Mouse (Mus musculus) kidney, embryonic 14.5 days (tissue): Measurements from ENCODE around the gene Tspan10. TPM values are rescaled to one million over a fixed set of nuclear protein-coding genes. Genes with fewer than 3 reads are reported as not detected.
A peak's percentile ranks its signal among the peaks of the same experiment; 100 is the strongest.

Experiments
- ATAC-seq: fragments of 200-750 bp; cut with Nextera tagmentation; 2 replicates; pipeline ENCODE4 v1.8.0; 2017; ENCODE audit warnings: moderate number of reproducible peaks, mild to moderate bottlenecking, moderate TSS enrichment, moderate library complexity; ENCODE audit not compliant: low FRiP score, low TSS enrichment
- H3K27ac ChIP-seq: fragments of 300-500 bp; sonication (generic); 2 replicates; pipeline ENCODE4 v1.5.1; 2014; ENCODE audit warnings: low read depth, mild to moderate bottlenecking, low read length, moderate library complexity, mixed read lengths
- H3K27me3 ChIP-seq: fragments of 300-500 bp; sonication (generic); 2 replicates; pipeline ENCODE4 v1.6.1; 2014; ENCODE audit warnings: mild to moderate bottlenecking, low read length; ENCODE audit not compliant: control insufficient read depth, insufficient read depth
- H3K36me3 ChIP-seq: fragments of 300-500 bp; sonication (generic); 2 replicates; pipeline ENCODE4 v1.6.1; 2014; ENCODE audit warnings: low read length, mixed read lengths; ENCODE audit not compliant: control insufficient read depth, insufficient read depth
- H3K4me1 ChIP-seq: fragments of 300-500 bp; sonication (generic); 2 replicates; pipeline ENCODE4 v1.6.1; 2014; ENCODE audit warnings: low read length, mixed read lengths; ENCODE audit not compliant: control insufficient read depth, insufficient read depth
- H3K4me2 ChIP-seq: fragments of 300-500 bp; sonication (generic); replicated peaks from 2 replicates; pipeline ENCODE4 v1.6.1; 2014; ENCODE audit warnings: low read depth, mild to moderate bottlenecking, low read length
- H3K4me3 ChIP-seq: fragments of 300-500 bp; sonication (generic); 2 replicates; pipeline ENCODE4 v1.5.1; 2014; ENCODE audit warnings: mild to moderate bottlenecking, low read length
- H3K9ac ChIP-seq: fragments of 300-500 bp; sonication (generic); 2 replicates; pipeline ENCODE4 v1.6.1; 2014; ENCODE audit warnings: low read depth, mild to moderate bottlenecking, low read length, moderate library complexity
- H3K9me3 ChIP-seq: fragments of 300-500 bp; sonication (generic); 2 replicates; pipeline ENCODE4 v1.6.1; 2016; ENCODE audit warnings: low read length; ENCODE audit not compliant: control insufficient read depth
- WGBS: fragments of 180-500 bp; shearing (Covaris S2); extraction: QIAGEN DNeasy Blood & Tissue Kit; methylation state at CpG from one replicate; pipeline ENCODE4 v1.1.7; 2014; 5-methylcytosine and 5-hydroxymethylcytosine counted together
- polyA plus RNA-seq: library from polyadenylated mRNA; unstranded; fragments of >200 nt; fragmentation: Nextera tagmentation; extraction: Ambion mirVana; gene quantifications from 2 replicates; pipeline ENCODE4 v1.2.1, GENCODE M21; 2014

The Tspan10 gene
- polyA plus RNA-seq, 1 experiment from 2014 or later, result not detected

DNA sequence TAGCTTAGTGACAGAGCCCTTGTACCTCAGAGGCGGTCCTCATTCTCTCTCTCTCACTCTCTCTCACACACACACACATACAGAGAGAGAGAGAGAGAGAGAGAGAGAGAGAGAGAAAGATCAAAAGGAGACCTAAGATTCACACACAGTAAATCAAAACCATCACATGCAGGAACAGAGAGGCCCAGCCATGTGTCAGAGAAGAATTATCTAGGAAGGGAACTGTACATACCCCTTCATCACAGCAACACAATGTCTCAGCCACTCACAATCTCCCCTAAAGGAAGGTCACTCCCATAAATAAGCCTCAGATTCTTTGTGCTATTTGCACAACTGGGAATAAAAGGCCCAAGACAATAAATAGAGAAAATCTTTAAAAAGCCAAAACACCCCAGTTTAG lies 23.9 kb upstream of the Tspan10 start:
- Histone ChIP-seq H3K4me2 (no peak overlapping the region), H3K27ac (no peak overlapping the region), H3K9ac (no peak overlapping the region), H3K9me3 (no peaks in the 10 kb centered on the region), H3K36me3 (peaks cover 73% of the 10 kb centered on the region), H3K4me1 (peaks cover 17% of the 10 kb centered on the region; the same call in 1 of the 2 replicates), H3K27me3 (no peaks in the 10 kb centered on the region), H3K4me3 (no peak overlapping the region)
- WGBS, result 89% methylated on average over 1 of the region's 1 CpGs
- no peak for ATAC-seq

DNA sequence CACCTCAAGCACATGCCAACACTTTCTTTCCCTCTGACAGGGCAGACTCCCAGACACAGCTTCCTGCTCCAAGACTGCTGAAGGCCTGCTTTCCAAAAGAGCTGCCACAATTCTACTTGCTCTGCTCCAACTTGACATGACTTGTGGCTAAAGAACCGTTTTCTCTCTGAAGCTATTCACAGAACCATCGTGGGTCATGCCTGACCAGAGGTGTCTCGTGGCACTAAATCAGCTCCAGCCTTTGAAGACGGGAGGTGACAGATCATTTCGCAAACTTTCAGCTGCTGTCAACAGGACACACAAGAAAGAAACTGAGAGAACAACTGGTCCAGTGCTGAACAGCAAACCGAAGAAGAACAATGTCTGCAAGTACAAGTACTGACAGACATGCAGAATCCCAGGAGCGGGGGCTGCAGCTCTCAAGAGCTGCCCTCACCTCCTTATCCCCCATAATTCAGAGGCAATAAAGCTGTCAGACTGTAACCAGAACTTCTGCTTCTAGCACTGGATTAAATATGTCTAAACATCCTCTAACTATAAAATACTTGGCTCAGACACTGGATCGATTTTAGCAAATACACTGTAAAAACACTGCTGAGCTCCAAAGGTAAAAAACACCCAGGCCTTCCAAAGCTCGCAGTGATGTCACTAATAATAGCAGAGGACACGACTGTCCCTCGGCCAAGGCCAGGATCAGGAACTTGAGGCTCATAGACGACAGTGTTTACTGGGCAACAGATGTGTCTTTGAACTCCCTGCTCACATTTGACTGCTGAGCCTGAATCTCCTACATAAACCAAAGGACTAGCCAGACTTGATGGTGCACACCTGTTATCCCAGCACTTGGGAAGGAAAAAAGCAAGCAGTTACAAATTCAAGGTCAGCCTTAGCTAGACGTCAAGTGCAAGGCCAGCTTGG lies 19.5 kb upstream of the Tspan10 start:
- H3K4me1 ChIP-seq, result peaks cover 21% of the 10 kb centered on the region; the same call in 1 of the 2 replicates
- peak; percentile 83 for ATAC-seq
- H3K9ac ChIP-seq, result no peak overlapping the region
- H3K27me3 ChIP-seq, result no peaks in the 10 kb centered on the region
- peak overlapping the region; percentile 72; the same call in 1 of the 2 replicates for H3K27ac ChIP-seq
- no peaks in the 10 kb centered on the region for H3K9me3 ChIP-seq
- no peak overlapping the region for H3K4me3 ChIP-seq
- no peak overlapping the region for H3K4me2 ChIP-seq
- 26% methylated on average over 13 of the region's 13 CpGs for WGBS
- peaks cover 72% of the 10 kb centered on the region for H3K36me3 ChIP-seq

DNA sequence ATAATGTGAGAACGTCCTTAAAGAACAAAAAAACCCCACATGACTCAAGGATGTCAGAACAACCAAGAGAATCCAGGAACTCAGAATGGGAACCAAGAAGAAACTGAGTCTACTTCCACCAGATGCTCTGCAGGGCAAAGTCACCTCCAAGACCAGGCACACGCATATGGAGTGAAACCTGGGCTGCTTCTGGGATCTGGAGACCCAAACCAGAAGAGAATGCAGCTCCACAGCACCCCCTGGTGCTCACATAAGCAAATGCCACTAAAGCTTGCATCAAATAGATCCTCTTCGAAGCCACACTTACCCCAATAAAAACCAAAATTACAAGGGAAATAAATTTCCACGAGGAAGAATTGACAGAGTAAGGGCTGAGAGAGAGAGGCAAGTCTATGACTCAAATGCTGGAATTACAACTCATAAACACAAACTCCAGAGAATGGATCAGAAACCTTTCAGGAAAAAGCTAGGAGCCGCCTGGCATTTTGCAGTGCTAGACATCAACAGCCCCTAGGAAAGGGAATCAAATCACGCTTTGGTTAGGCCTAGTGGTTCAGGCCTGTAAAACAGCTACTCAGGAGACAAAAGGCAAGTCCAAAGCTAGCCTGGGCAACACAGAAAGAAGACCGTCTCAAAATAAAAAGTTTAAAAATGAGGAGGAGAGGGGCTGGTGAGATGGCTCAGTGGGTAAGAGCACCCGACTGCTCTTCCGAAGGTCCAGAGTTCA lies 18.7 kb upstream of the Tspan10 start:
- peaks cover 21% of the 10 kb centered on the region; the same call in 1 of the 2 replicates for H3K4me1 ChIP-seq
- no peak overlapping the region for H3K9ac ChIP-seq
- no peak overlapping the region for H3K4me2 ChIP-seq
- H3K27ac ChIP-seq, result peak overlapping the region; percentile 72; the same call in 1 of the 2 replicates
- no peak overlapping the region for H3K4me3 ChIP-seq
- H3K9me3 ChIP-seq, result no peaks in the 10 kb centered on the region
- ATAC-seq, result no peak
- H3K36me3 ChIP-seq, result peaks cover 72% of the 10 kb centered on the region
- H3K27me3 ChIP-seq, result no peaks in the 10 kb centered on the region
- WGBS, result 51% methylated on average over 9 of the region's 9 CpGs

DNA sequence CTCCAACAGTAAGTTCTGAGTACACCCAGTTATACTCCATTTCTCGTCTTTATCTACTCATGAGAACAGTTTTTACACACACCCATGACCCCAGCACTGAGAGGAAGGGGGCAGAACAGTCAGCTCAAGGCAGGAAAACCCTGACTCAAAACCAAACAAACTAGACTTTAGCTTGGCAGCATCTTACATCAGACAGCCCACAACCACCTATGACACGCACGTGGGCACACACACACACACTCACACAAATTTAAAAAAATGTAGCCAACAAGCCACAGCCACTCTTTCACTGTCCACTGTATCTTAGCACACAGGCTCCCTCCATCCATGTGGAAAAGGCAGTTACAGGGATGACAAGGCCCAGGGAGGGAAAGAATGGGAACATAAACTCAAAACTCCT lies 15.7 kb upstream of the Tspan10 start:
- Histone ChIP-seq H3K4me3 (no peak overlapping the region), H3K9ac (no peak overlapping the region), H3K4me1 (peaks cover 16% of the 10 kb centered on the region; the same call in 1 of the 2 replicates), H3K36me3 (peaks cover 71% of the 10 kb centered on the region), H3K27me3 (no peaks in the 10 kb centered on the region), H3K9me3 (no peaks in the 10 kb centered on the region), H3K27ac (no peak overlapping the region), H3K4me2 (no peak overlapping the region)
- WGBS, result 89% methylated on average over 3 of the region's 3 CpGs
- no peak for ATAC-seq

DNA sequence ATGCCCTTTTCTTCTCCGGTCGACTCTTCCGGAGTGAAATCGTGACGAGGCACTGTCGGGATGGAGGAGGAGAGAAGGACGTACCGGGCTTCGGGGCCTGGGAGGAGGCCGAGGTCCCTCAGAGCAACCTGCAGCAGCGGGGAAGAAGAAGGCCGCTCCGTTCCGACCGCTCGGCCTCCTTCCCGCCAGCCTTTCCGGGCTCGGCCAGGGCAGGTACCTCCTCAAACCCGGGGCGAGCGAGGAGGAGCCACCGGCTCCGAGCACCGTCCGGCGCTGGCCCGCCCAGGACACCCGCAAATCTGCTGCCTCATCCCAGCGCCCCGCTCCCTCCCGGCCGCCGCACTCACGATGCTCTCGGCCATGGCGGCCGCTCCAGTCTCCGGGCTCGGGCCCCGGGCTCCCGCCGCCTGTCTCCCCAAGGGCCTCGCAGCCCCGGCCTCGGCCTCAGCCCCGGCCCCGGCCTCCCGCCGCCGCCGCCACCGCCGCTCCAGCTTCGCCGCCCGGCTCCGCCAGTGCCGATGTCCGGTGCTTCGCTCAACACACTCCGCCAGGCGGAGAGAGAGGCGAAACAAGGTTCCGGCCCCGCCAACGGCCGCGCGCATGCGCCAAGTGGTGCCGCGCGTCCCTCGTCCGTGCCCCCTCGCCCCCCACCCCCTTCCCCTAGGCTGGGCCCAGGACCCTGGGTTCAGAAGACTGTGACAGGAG lies 5.1 kb upstream of the Tspan10 start, which contains the start of gene Nploc4:
Nploc4 (minus strand) TSS at position 557 of the 705 bp plus-strand sequence.
- peak within 1 kb of the TSS; percentile 68 for H3K4me2 ChIP-seq
- under 1% methylated on average over 63 of the region's 77 CpGs for WGBS

DNA sequence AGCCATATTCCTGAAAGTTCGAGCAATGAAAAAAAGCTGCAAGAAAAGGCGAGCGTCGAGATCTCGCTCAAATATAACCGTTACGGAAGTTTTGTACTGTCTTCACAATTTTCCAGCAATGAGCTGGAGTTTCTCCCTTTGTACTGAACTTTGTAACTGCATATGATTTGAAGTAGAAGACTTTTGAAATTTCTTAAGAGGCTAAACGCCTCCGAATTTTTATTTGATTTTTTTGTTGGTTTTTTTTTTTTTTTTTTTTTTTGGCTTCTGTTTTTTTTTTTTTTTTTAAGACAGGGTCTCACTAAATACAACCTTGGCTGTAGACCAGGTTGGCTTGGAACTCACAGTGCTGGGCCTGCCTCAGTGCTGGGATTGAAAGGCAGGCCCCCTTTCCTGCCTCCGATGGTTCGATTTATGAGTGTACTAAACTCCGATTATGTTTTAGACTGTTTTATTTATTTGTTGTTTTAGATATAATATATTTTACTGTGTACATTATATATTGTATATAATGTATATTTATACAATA lies 4.5 kb upstream of the Tspan10 start:
- Histone ChIP-seq H3K4me1 (peaks cover 9% of the 10 kb centered on the region), H3K9ac (peak overlapping the region; percentile 95), H3K4me2 (peak overlapping the region; percentile 68), H3K4me3 (peak overlapping the region; percentile 98), H3K9me3 (no peaks in the 10 kb centered on the region), H3K27me3 (no peaks in the 10 kb centered on the region), H3K27ac (peak overlapping the region; percentile 67; the same call in 1 of the 2 replicates), H3K36me3 (peaks cover 24% of the 10 kb centered on the region)
- ATAC-seq, result no peak
- WGBS, result 27% methylated on average over 12 of the region's 12 CpGs

More for the DNA sequence above, 5.1 kb upstream of the Tspan10 start, which contains the start of gene Nploc4:
- Histone ChIP-seq H3K9me3 (no peaks in the 10 kb centered on the region), H3K9ac (peak within 1 kb of the TSS; percentile 95), H3K27ac (peak within 1 kb of the TSS; percentile 67; the same call in 1 of the 2 replicates), H3K36me3 (peaks cover 31% of the 10 kb centered on the region), H3K4me1 (peaks cover 9% of the 10 kb centered on the region), H3K4me3 (peak within 1 kb of the TSS; percentile 98), H3K27me3 (no peaks in the 10 kb centered on the region)
- ATAC-seq, result peak; percentile 90

DNA sequence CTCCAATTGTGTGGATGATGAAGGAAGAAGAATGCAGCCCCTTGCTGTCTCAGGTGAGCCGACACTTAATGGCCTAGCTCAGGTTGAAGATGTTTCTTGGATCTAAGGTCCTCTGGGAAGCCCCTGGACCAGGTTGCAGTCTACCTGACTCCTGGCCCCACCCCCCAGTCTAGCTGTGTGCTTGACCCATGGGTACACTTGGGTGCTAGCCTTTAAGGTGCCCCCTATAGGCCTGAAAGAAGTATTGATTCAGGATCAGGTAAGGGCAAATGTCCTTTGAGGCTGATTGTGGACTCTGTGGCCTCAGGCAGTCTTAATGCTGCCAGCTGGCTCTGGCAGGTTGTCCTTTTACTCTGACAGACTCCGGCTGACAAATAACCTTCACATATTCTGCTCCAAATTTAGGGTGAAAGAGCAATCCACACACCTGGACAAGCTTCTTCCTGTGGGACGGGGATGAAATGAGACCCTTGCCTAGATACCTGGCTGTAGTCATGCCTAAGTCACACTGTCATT lies 379 bp downstream of the Tspan10 start:
- Histone ChIP-seq H3K4me2 (no peak overlapping the region), H3K4me1 (no peaks in the 10 kb centered on the region), H3K27me3 (no peaks in the 10 kb centered on the region), H3K4me3 (no peak overlapping the region), H3K36me3 (no peaks in the 10 kb centered on the region), H3K9me3 (no peaks in the 10 kb centered on the region), H3K9ac (no peak overlapping the region), H3K27ac (no peak overlapping the region)
- WGBS, result 92% methylated on average over 3 of the region's 3 CpGs
- ATAC-seq, result no peak

DNA sequence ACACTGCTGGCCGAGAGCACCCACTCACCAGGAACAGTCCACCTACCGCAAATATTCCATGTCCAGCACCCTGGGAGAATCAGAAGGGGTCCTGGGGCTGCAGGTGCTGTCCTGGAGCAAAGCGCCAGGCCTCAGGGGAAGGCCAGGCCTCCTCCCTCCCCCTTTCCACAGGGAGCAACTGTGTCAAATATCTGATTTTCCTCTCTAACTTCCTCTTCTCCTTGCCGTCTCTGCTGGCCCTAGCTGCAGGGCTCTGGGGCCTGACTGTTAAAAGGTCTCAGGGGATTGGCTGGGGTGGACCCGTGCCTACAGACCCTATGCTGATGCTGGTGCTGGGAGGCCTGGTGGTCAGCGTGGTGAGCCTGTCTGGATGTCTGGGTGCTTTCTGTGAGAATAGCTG lies 1.7 kb downstream of the Tspan10 start:
- Histone ChIP-seq H3K4me3 (no peak overlapping the region), H3K4me1 (no peaks in the 10 kb centered on the region), H3K4me2 (no peak overlapping the region), H3K36me3 (no peaks in the 10 kb centered on the region), H3K27me3 (no peaks in the 10 kb centered on the region), H3K9ac (no peak overlapping the region), H3K9me3 (no peaks in the 10 kb centered on the region), H3K27ac (no peak overlapping the region)
- WGBS, result 76% methylated on average over 6 of the region's 6 CpGs
- no peak for ATAC-seq
